Mouse (Mus musculus) bone marrow macrophage, adult 2 months (primary cell): ENCODE measurements around the gene Fgfr2. TPM values are rescaled to one million over a fixed set of nuclear protein-coding genes. Genes with fewer than 3 reads are reported as not detected.

Experiments
- H3K27ac ChIP-seq: 2 replicates; pipeline ENCODE4 v1.5.1; 2012; ENCODE audit warnings: low read depth, low read length; ENCODE audit not compliant: insufficient read depth
- H3K4me1 ChIP-seq: 2 replicates; pipeline ENCODE4 v1.6.1; 2012; ENCODE audit warnings: low read length; ENCODE audit not compliant: control insufficient read depth, insufficient read depth
- H3K4me3 ChIP-seq: 2 replicates; pipeline ENCODE4 v1.5.1; 2012; ENCODE audit warnings: mild to moderate bottlenecking, low read length, moderate library complexity; ENCODE audit not compliant: insufficient read depth
- CTCF ChIP-seq: IDR thresholded peaks from 2 replicates; pipeline ENCODE4 v1.5.1; 2012; ENCODE audit warnings: low read depth, mild to moderate bottlenecking, low read length, moderate library complexity
- POLR2A ChIP-seq: IDR thresholded peaks from 2 replicates; pipeline ENCODE4 v1.6.1; 2012; ENCODE audit warnings: mild to moderate bottlenecking, low read depth, low read length, borderline replicate concordance
- polyA plus RNA-seq: library from polyadenylated mRNA; stranded (reverse); fragments of >200 nt; gene quantifications from 2 replicates; pipeline ENCODE4 v1.2.4, GENCODE M21; 2012; ENCODE audit not compliant: missing spikeins, insufficient read depth, insufficient read length

The Fgfr2 gene
- polyA plus RNA-seq, 1 experiment = 0.27 TPM

- no peak overlapping the region for H3K4me3 ChIP-seq
- H3K4me1 ChIP-seq = 0 out of 2 replicates have a peak, but pooled peaks cover 3% of the 10 kb centered on the region
- no peak overlapping the region for H3K27ac ChIP-seq
- TF ChIP-seq POLR2A = no peak
- no peak for TF ChIP-seq CTCF
These were observed 2265.2 kb downstream of the Fgfr2 start for GRCm38 (mm10) chr7:130857973-130858372.

GRCm38 (mm10) chr7:130855681-130856080 is 2267.5 kb downstream of the Fgfr2 start:
- TF ChIP-seq POLR2A = no peak
- TF ChIP-seq CTCF = no peak
- no peak overlapping the region for H3K27ac ChIP-seq
- H3K4me1 ChIP-seq = 0 out of 2 replicates have a peak, but pooled peaks cover 3% of the 10 kb centered on the region
- H3K4me3 ChIP-seq = no peak overlapping the region

GRCm38 (mm10) chr7:130854684-130855292 is 2268.4 kb downstream of the Fgfr2 start:
- Histone ChIP-seq H3K4me3 (no peak overlapping the region), H3K4me1 (0 out of 2 replicates have a peak, but pooled peaks cover 3% of the 10 kb centered on the region), H3K27ac (no peak overlapping the region)

DNA sequence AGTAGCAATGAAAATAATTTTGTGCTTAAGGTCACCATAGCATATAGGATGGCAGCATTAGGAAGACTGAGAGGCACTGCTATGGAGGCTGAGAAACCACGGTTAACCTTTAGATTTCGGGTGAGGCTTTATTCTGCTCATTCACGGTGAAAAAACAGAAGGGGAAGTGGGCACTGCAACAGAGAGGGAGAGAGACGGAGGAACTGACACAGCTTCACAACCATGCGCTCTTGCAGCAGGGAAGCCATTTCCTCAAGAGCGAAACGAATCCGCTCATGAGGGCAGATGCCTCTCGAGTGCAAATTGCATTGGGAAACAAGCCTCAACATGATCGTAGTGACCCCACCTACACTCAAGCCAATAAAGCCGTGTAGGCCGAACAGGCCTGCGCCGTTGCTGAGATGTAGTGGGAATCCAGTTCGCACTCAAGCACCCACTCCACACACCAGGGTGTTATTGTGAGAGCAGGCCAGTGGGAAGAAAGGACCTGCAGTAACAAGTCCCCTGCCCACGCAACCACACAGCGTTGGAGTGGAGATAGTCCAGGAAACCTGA is 2275.9 kb downstream of the Fgfr2 start:
- H3K4me1 ChIP-seq = peaks cover 6% of the 10 kb centered on the region
- no peak overlapping the region for H3K27ac ChIP-seq
- H3K4me3 ChIP-seq = no peak overlapping the region
- TF ChIP-seq POLR2A (no peak), CTCF (no peak)

More at GRCm38 (mm10) chr7:130854684-130855292, 2268.4 kb downstream of the Fgfr2 start:
- TF ChIP-seq POLR2A (no peak), CTCF (no peak)

- no peak for TF ChIP-seq POLR2A
- TF ChIP-seq CTCF = no peak
- Histone ChIP-seq H3K27ac (no peak overlapping the region), H3K4me1 (peaks cover 18% of the 10 kb centered on the region), H3K4me3 (no peak overlapping the region)
These were observed 2283.6 kb downstream of the Fgfr2 start for GRCm38 (mm10) chr7:130839380-130840100.

GRCm38 (mm10) chr7:130838658-130839025 is 2284.5 kb downstream of the Fgfr2 start:
- H3K4me3 ChIP-seq = no peak overlapping the region
- no peak overlapping the region for H3K27ac ChIP-seq
- TF ChIP-seq POLR2A = no peak
- TF ChIP-seq CTCF = no peak
- peaks cover 18% of the 10 kb centered on the region for H3K4me1 ChIP-seq

- Histone ChIP-seq H3K4me3 (no peak overlapping the region), H3K27ac (no peak overlapping the region), H3K4me1 (peaks cover 18% of the 10 kb centered on the region)
- TF ChIP-seq CTCF (no peak), POLR2A (no peak)
These were observed 2285.1 kb downstream of the Fgfr2 start for GRCm38 (mm10) chr7:130837941-130838657.

GRCm38 (mm10) chr7:130836066-130836465 is 2287.1 kb downstream of the Fgfr2 start:
- TF ChIP-seq POLR2A (no peak), CTCF (no peak)
- no peak overlapping the region for H3K4me3 ChIP-seq
- peaks cover 18% of the 10 kb centered on the region for H3K4me1 ChIP-seq
- no peak overlapping the region for H3K27ac ChIP-seq

DNA sequence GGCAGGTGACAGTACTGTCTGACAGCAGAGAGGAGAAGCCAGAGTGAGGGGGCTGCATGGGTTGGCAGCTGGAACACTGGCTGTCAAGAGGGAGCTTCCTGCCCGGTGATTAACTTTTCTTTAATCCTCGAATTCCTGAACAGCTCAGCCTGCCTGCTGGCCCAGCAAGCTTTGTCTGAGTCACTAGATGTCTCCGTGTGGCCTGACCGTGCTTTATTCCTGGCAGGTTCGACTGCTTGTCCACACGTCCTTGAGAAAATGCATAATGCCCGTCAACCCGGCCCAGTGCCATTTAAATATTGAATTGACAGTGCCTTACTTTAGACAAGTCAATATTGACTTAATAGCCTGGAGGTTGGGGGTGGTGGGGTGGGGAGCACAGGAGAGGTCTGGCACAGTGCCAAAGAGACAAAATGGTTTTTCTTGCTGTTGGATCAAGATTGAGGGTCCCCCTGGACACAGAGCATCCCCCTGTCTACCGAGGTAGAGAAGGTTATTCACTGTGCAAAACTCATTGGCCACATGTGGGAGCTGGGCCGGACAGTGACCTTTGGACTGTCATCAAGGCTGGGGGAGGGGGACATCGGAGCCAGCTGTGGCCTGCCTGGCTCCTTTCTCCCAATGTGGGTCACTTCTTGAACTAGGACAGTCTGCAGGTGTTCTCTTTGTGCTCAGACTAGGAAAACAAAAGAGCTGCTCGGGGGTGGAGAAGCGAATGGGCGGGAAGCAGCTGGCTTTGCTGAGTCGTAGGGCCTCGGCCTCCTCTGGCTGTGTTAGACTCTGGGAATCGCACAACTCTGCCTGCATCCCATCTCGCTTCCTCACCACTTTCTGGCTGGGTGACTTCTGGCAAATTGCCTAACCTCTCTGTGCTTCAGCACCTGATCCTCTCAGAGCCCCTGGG is 2287.9 kb downstream of the Fgfr2 start:
- Histone ChIP-seq H3K27ac (no peak overlapping the region), H3K4me1 (peaks cover 14% of the 10 kb centered on the region), H3K4me3 (no peak overlapping the region)
- TF ChIP-seq CTCF (no peak), POLR2A (no peak)
